Mouse (Mus musculus) lung, embryonic 15.5 days (tissue): ENCODE measurements around the gene Gtpbp8. TPM values are rescaled to one million over a fixed set of nuclear protein-coding genes. Genes with fewer than 3 reads are reported as not detected.

Source experiments
- ATAC-seq: fragments of 200-750 bp; cut with Nextera tagmentation; 2 replicates; pipeline ENCODE4 v1.8.0; 2017; ENCODE audit warnings: moderate number of reproducible peaks, borderline replicate concordance; ENCODE audit not compliant: low FRiP score, low TSS enrichment; ENCODE audit errors: extremely low read depth
- H3K27ac ChIP-seq: fragments of 300-500 bp; sonication (generic); 2 replicates; pipeline ENCODE4 v1.5.1; 2015; ENCODE audit warnings: moderate library complexity, mild to moderate bottlenecking, inconsistent platforms
- H3K27me3 ChIP-seq: fragments of 300-500 bp; sonication (generic); 2 replicates; pipeline ENCODE4 v1.6.1; 2015; ENCODE audit warnings: inconsistent platforms
- H3K36me3 ChIP-seq: fragments of 300-500 bp; sonication (generic); 2 replicates; pipeline ENCODE4 v1.6.1; 2015; ENCODE audit warnings: inconsistent platforms
- H3K4me1 ChIP-seq: fragments of 300-500 bp; sonication (generic); 2 replicates; pipeline ENCODE4 v1.6.1; 2015; ENCODE audit warnings: inconsistent platforms
- H3K4me2 ChIP-seq: fragments of 300-500 bp; sonication (generic); 2 replicates; pipeline ENCODE4 v1.6.1; 2015; ENCODE audit warnings: inconsistent platforms, mild to moderate bottlenecking, moderate library complexity
- H3K4me3 ChIP-seq: fragments of 300-500 bp; sonication (generic); 2 replicates; pipeline ENCODE4 v1.5.1; 2015; ENCODE audit warnings: mild to moderate bottlenecking, inconsistent platforms
- H3K9ac ChIP-seq: fragments of 300-500 bp; sonication (generic); 2 replicates; pipeline ENCODE4 v1.6.1; 2015; ENCODE audit warnings: inconsistent platforms
- H3K9me3 ChIP-seq: fragments of 300-500 bp; sonication (generic); 2 replicates; pipeline ENCODE4 v1.6.1; 2016; ENCODE audit warnings: inconsistent platforms
- WGBS: fragments of 180-500 bp; shearing (Covaris S2); methylation state at CpG from one replicate; pipeline ENCODE4 v1.1.7; 2015; 5-methylcytosine and 5-hydroxymethylcytosine counted together
- polyA plus RNA-seq: library from polyadenylated mRNA; unstranded; fragments of >200 nt; fragmentation: Nextera tagmentation; extraction: Ambion mirVana; gene quantifications from 2 replicates; pipeline ENCODE4 v1.2.1, GENCODE M21; 2015

Gtpbp8 gene
- polyA plus RNA-seq = 25.9 and 31.3 TPM in 2 replicates

GRCm38 (mm10) chr16:44745866-44746562, at the start of gene Gtpbp8:
TSS of gene Gtpbp8 (minus strand) at chr16:44746363.
- peak; percentile 94 for ATAC-seq
- Histone ChIP-seq H3K27ac (peak within 1 kb of the TSS; percentile 96), H3K9ac (peak within 1 kb of the TSS; percentile 62), H3K36me3 (peaks cover 9% of the 10 kb centered on the region), H3K4me2 (peak within 1 kb of the TSS; percentile 67), H3K27me3 (no peaks in the 10 kb centered on the region), H3K4me1 (peaks cover 18% of the 10 kb centered on the region), H3K9me3 (no peaks in the 10 kb centered on the region), H3K4me3 (peak within 1 kb of the TSS; percentile 87)
- under 1% methylated on average over 47 of the region's 47 CpGs for WGBS

DNA sequence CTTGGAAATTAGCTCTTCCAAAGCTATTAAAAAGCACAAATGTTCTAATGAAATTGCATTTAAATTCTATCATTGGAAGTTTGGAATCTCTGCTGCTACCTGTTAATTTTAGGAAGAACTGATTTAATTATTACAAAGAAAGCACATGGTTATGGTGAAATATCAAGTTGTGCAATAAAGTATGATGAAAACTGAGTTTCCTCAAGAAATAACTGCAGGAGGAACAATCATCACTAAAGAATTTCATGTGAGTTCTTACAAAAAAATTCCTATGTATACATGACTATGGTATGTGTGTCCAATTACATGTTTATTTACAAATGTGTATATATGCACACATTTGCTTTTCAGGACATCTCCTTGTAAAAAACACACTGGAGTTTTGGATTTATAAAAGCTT, 48.3 kb upstream of the Gtpbp8 start:
- Histone ChIP-seq H3K4me1 (no peaks in the 10 kb centered on the region), H3K9me3 (no peaks in the 10 kb centered on the region), H3K27me3 (no peaks in the 10 kb centered on the region), H3K36me3 (no peaks in the 10 kb centered on the region), H3K4me3 (no peak overlapping the region), H3K27ac (no peak overlapping the region), H3K4me2 (no peak overlapping the region), H3K9ac (no peak overlapping the region)
- ATAC-seq = no peak

GRCm38 (mm10) chr16:44786934-44787333, 40.8 kb upstream of the Gtpbp8 start:
- Histone ChIP-seq H3K27ac (no peak overlapping the region), H3K9ac (no peak overlapping the region), H3K4me2 (no peak overlapping the region), H3K9me3 (no peaks in the 10 kb centered on the region), H3K4me1 (no peaks in the 10 kb centered on the region), H3K36me3 (no peaks in the 10 kb centered on the region), H3K27me3 (no peaks in the 10 kb centered on the region), H3K4me3 (no peak overlapping the region)
- 77% methylated on average over 1 of the region's 1 CpGs for WGBS
- no peak for ATAC-seq

DNA sequence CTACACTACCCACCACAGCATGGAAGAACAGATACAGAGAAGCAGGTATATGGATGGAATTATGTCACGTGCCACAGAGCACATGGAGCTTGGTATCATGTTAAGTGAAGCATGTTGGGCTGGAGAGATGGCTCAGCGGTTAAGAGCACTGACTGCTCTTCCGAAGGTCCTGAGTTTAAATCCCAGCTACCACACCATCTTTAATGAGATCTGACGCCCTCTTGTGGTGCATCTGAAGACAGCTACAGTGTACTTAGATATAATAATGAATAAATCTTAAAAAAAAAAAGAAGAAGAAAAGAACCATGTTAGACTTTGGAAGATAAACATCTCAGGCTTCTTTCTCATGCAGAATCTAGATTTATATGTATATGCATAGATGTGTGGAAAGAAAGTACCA, 34.6 kb upstream of the Gtpbp8 start:
- ATAC-seq = no peak
- H3K9ac ChIP-seq = no peak overlapping the region
- 68% methylated on average over 4 of the region's 4 CpGs for WGBS
- no peaks in the 10 kb centered on the region for H3K27me3 ChIP-seq
- H3K9me3 ChIP-seq = no peaks in the 10 kb centered on the region
- H3K27ac ChIP-seq = no peak overlapping the region
- no peak overlapping the region for H3K4me2 ChIP-seq
- no peaks in the 10 kb centered on the region for H3K36me3 ChIP-seq
- H3K4me3 ChIP-seq = no peak overlapping the region
- no peaks in the 10 kb centered on the region for H3K4me1 ChIP-seq

DNA sequence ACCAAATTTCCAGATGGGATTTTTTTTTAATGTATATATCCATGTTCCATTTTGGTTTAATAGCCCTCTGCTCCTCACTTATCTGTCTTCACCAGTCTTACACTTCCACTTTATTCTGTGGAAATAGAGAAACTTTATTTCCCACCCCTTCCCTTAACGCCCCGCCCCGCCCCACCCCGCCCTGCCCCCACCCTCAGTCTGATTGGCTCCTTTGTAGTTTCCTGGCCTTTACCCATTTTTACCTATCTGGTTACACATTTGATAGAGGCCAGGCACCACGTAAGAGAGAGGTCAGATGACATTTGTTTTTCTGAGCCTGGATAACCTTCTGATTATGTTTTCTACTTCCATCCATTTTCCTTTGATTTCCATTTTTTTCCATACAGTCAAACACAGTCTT, 33.3 kb upstream of the Gtpbp8 start:
- Histone ChIP-seq H3K9me3 (no peaks in the 10 kb centered on the region), H3K4me3 (no peak overlapping the region), H3K27me3 (no peaks in the 10 kb centered on the region), H3K4me2 (no peak overlapping the region), H3K27ac (no peak overlapping the region), H3K4me1 (no peaks in the 10 kb centered on the region), H3K36me3 (no peaks in the 10 kb centered on the region), H3K9ac (no peak overlapping the region)
- whole genome bisulfite sequencing = 89% methylated on average over 5 of the region's 5 CpGs
- no peak for ATAC-seq

- Histone ChIP-seq H3K4me3 (peak overlapping the region; percentile 12), H3K4me1 (no peaks in the 10 kb centered on the region), H3K27ac (no peak overlapping the region), H3K27me3 (no peaks in the 10 kb centered on the region), H3K9me3 (no peaks in the 10 kb centered on the region), H3K9ac (no peak overlapping the region), H3K4me2 (peak overlapping the region; percentile 45), H3K36me3 (no peaks in the 10 kb centered on the region)
- 35% methylated on average over 17 of the region's 17 CpGs for WGBS
- ATAC-seq = peak; percentile 57; the same call in 1 of the 2 replicates
Measured at GRCm38 (mm10) chr16:44778538-44779147, 32.5 kb upstream of the Gtpbp8 start.

GRCm38 (mm10) chr16:44774201-44774600, 28.0 kb upstream of the Gtpbp8 start:
- Histone ChIP-seq H3K27me3 (no peaks in the 10 kb centered on the region), H3K36me3 (no peaks in the 10 kb centered on the region), H3K4me2 (no peak overlapping the region), H3K9me3 (no peaks in the 10 kb centered on the region), H3K4me3 (no peak overlapping the region), H3K4me1 (no peaks in the 10 kb centered on the region), H3K27ac (no peak overlapping the region), H3K9ac (no peak overlapping the region)
- ATAC-seq = no peak
- WGBS = 82% methylated on average over 6 of the region's 6 CpGs

GRCm38 (mm10) chr16:44773673-44774072, 27.5 kb upstream of the Gtpbp8 start:
- Histone ChIP-seq H3K9me3 (no peaks in the 10 kb centered on the region), H3K4me1 (no peaks in the 10 kb centered on the region), H3K36me3 (no peaks in the 10 kb centered on the region), H3K4me3 (no peak overlapping the region), H3K27ac (no peak overlapping the region), H3K9ac (no peak overlapping the region), H3K4me2 (no peak overlapping the region), H3K27me3 (no peaks in the 10 kb centered on the region)
- no peak for ATAC-seq
- 78% methylated on average over 3 of the region's 3 CpGs for WGBS

GRCm38 (mm10) chr16:44772577-44772976, 26.4 kb upstream of the Gtpbp8 start:
- no peaks in the 10 kb centered on the region for H3K9me3 ChIP-seq
- no peak overlapping the region for H3K4me3 ChIP-seq
- no peaks in the 10 kb centered on the region for H3K36me3 ChIP-seq
- no peak for ATAC-seq
- H3K9ac ChIP-seq = no peak overlapping the region
- WGBS = 67% methylated on average over 6 of the region's 6 CpGs
- no peak overlapping the region for H3K27ac ChIP-seq
- H3K4me1 ChIP-seq = no peaks in the 10 kb centered on the region
- no peak overlapping the region for H3K4me2 ChIP-seq
- H3K27me3 ChIP-seq = no peaks in the 10 kb centered on the region

- Histone ChIP-seq H3K9me3 (no peaks in the 10 kb centered on the region), H3K4me3 (no peak overlapping the region), H3K36me3 (no peaks in the 10 kb centered on the region), H3K4me2 (no peak overlapping the region), H3K27ac (no peak overlapping the region), H3K27me3 (no peaks in the 10 kb centered on the region), H3K4me1 (no peaks in the 10 kb centered on the region), H3K9ac (no peak overlapping the region)
- WGBS = 47% methylated on average over 2 of the region's 2 CpGs
- no peak for ATAC-seq
Measured at GRCm38 (mm10) chr16:44767967-44768366, 21.8 kb upstream of the Gtpbp8 start.

DNA sequence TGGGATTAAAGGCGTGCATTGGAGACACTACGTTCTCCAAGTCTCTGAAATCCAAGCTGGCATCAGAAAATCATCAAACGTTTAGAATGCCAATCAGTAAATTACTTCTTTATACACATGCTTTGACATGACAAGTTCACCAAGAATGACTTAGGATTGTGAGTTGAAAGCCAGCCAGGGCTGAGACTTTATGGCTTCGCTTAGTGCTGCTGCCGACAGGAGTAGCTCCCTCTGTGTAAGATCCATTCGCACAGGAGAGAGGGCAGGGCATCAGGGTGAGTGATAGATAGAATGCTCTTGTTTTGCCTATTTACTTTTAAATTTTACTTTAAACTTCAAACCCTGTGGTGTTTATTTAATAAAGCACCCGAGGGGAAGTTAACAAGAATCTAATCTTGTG, 21.3 kb upstream of the Gtpbp8 start:
- no peak for ATAC-seq
- Histone ChIP-seq H3K27me3 (no peaks in the 10 kb centered on the region), H3K9me3 (no peaks in the 10 kb centered on the region), H3K36me3 (no peaks in the 10 kb centered on the region), H3K4me2 (no peak overlapping the region), H3K4me3 (no peak overlapping the region), H3K4me1 (no peaks in the 10 kb centered on the region), H3K9ac (no peak overlapping the region), H3K27ac (no peak overlapping the region)
- 77% methylated on average over 7 of the region's 7 CpGs for WGBS

- Histone ChIP-seq H3K4me1 (no peaks in the 10 kb centered on the region), H3K9ac (no peak overlapping the region), H3K36me3 (no peaks in the 10 kb centered on the region), H3K27ac (no peak overlapping the region), H3K9me3 (no peaks in the 10 kb centered on the region), H3K4me3 (no peak overlapping the region), H3K27me3 (no peaks in the 10 kb centered on the region), H3K4me2 (no peak overlapping the region)
- 79% methylated on average over 9 of the region's 9 CpGs for WGBS
- ATAC-seq = no peak
Measured at GRCm38 (mm10) chr16:44766320-44766892, 20.2 kb upstream of the Gtpbp8 start.
